Mouse (Mus musculus): ENCODE measurements around the gene H2afy. TPM values are rescaled to one million over a fixed set of nuclear protein-coding genes. Genes with fewer than 3 reads are reported as not detected.

Gene H2afy
- polyA plus RNA-seq, 1 experiment from 2014 or later, result 361 TPM

DNA sequence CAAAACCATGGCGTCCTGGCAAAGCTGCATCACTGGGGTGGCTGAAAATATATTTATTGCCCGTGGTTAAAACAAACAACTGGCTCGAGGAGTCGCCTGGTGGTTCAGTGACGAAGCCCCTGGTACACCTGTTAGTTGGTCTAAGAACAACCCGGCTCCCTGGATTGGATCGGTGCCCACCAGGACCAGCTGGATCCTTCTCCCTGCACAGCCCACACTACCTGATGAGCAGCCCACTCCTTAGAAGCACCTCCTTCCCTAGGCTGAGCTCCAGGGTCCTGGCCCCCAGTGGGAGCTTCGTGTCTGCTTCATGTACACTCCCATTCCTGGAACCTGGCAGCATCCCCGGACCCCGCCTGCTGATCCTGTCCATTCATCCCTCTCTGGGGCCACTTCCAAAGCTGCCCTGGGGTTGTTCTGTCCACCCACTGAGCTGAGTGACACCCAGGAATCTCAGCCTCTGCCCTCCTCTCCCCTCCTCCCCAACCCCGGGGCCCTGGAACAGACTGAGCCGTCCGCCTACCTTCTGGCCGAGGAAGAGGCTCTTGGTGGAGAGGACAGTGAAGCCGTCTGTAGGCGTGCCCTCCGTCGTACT is 40.5 kb downstream of the H2afy start:
- DNase-seq (ENCODE audit: low spot score) (no peak), ATAC-seq (replicated peaks; ENCODE audit: low FRiP score, low TSS enrichment, low read depth) (no peak; the same call in 1 of the 2 replicates)
- H3K36me3 ChIP-seq (ENCODE audit: control insufficient read depth, insufficient read depth, low read length), result peaks cover 68% of the 10 kb centered on the region
- no peak overlapping the region for H3K4me2 ChIP-seq (ENCODE audit: low read length)
- no peak overlapping the region for H3K27ac ChIP-seq (ENCODE audit: low read depth)
- no peaks in the 10 kb centered on the region for H3K9me3 ChIP-seq (ENCODE audit: control insufficient read depth, low read length)
- H3K9ac ChIP-seq (ENCODE audit: low read length), result no peak overlapping the region
- no peak overlapping the region for H3K4me3 ChIP-seq (ENCODE audit: low read depth, low read length)
- H3K4me1 ChIP-seq (replicated peaks; ENCODE audit: control insufficient read depth, insufficient read depth, low read length), result no peaks in the 10 kb centered on the region
- WGBS, result 82% methylated on average over 18 of the region's 18 CpGs
- no peaks in the 10 kb centered on the region for H3K27me3 ChIP-seq (replicated peaks; ENCODE audit: control insufficient read depth, insufficient read depth, low read length)

DNA sequence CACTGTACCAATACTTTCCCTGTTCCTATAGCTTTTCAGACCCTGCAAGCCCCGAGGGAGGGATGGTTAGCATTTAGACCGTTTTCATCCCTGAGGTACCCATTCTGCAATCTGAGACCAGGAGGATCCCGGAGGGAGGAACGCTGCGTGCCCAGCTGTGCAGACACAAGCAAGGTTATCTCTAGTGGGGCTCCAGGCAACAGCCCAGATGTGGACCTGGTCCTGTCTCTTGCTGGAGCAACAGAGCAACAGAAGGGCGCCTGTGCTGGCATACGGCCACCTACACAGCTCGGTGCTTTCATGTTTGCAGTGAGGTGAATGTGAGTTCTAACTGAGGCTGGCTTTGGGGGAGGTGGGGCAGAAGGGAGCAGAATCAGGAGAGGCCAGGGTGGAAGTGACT is 41.6 kb downstream of the H2afy start:
- 83% methylated on average over 8 of the region's 8 CpGs for WGBS
- ATAC-seq (replicated peaks; ENCODE audit: low FRiP score, low TSS enrichment, low read depth) (no peak), DNase-seq (ENCODE audit: low spot score) (no peak)
- Histone ChIP-seq H3K4me1 (replicated peaks; ENCODE audit: control insufficient read depth, insufficient read depth, low read length) (no peaks in the 10 kb centered on the region), H3K9me3 (ENCODE audit: control insufficient read depth, low read length) (no peaks in the 10 kb centered on the region), H3K36me3 (ENCODE audit: control insufficient read depth, insufficient read depth, low read length) (peaks cover 69% of the 10 kb centered on the region), H3K4me3 (ENCODE audit: low read depth, low read length) (no peak overlapping the region), H3K27ac (ENCODE audit: low read depth) (no peak overlapping the region), H3K27me3 (replicated peaks; ENCODE audit: control insufficient read depth, insufficient read depth, low read length) (no peaks in the 10 kb centered on the region), H3K4me2 (ENCODE audit: low read length) (no peak overlapping the region), H3K9ac (ENCODE audit: low read length) (no peak overlapping the region)

DNA sequence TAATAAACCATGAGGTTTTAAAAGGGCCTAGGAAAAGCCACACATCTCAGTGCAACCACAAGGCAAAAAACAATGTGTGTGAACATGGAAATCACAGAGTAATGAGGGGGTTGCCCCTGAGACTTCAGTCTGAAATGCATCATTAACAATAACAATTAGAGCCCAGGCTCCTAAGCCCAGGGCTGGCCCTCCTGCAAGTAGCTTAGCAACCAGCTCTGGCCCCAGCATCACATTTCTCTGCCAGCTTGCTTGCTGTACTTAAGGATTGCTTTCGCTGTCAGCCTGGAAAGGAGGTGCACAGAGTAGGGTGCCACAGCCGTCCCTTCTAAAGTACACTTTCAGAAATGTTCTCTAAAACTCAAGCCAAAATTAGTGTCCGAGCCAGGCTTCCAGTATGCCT is 42.5 kb downstream of the H2afy start:
- Histone ChIP-seq H3K27ac (ENCODE audit: low read depth) (no peak overlapping the region), H3K4me3 (ENCODE audit: low read depth, low read length) (no peak overlapping the region), H3K9ac (ENCODE audit: low read length) (no peak overlapping the region), H3K4me2 (ENCODE audit: low read length) (no peak overlapping the region), H3K9me3 (ENCODE audit: control insufficient read depth, low read length) (no peaks in the 10 kb centered on the region), H3K27me3 (replicated peaks; ENCODE audit: control insufficient read depth, insufficient read depth, low read length) (no peaks in the 10 kb centered on the region), H3K4me1 (replicated peaks; ENCODE audit: control insufficient read depth, insufficient read depth, low read length) (no peaks in the 10 kb centered on the region), H3K36me3 (ENCODE audit: control insufficient read depth, insufficient read depth, low read length) (peaks cover 77% of the 10 kb centered on the region)
- WGBS, result 74% methylated on average over 3 of the region's 3 CpGs
- no peak for ATAC-seq (replicated peaks; ENCODE audit: low FRiP score, low TSS enrichment, low read depth)
- no peak for DNase-seq (ENCODE audit: low spot score)

DNA sequence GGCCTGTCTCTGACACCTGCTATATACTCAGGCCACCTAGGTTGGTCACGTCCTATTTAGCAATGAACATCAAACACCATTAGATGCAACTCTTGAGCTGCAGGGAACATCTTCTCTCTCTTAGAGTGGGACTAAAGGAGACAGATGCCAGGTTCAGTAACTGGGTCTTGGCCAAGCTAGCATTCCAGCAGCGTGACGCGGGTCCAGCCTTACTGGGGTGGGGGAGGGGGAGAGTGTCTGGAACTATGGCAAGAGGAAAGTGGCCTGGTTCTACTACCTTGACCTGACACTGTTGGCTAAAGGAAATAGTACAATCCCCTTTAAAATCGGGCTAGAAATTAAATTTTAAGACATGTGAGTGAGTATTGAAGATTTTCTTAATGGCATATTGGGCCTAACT is 43.6 kb downstream of the H2afy start:
- 80% methylated on average over 5 of the region's 5 CpGs for WGBS
- peaks cover 83% of the 10 kb centered on the region for H3K36me3 ChIP-seq (ENCODE audit: control insufficient read depth, insufficient read depth, low read length)
- H3K9ac ChIP-seq (ENCODE audit: low read length), result no peak overlapping the region
- no peak for DNase-seq (ENCODE audit: low spot score)
- H3K27ac ChIP-seq (ENCODE audit: low read depth), result no peak overlapping the region
- no peaks in the 10 kb centered on the region for H3K27me3 ChIP-seq (replicated peaks; ENCODE audit: control insufficient read depth, insufficient read depth, low read length)
- H3K9me3 ChIP-seq (ENCODE audit: control insufficient read depth, low read length), result no peaks in the 10 kb centered on the region
- no peaks in the 10 kb centered on the region for H3K4me1 ChIP-seq (replicated peaks; ENCODE audit: control insufficient read depth, insufficient read depth, low read length)
- ATAC-seq (replicated peaks; ENCODE audit: low FRiP score, low TSS enrichment, low read depth), result no peak
- H3K4me3 ChIP-seq (ENCODE audit: low read depth, low read length), result no peak overlapping the region
- H3K4me2 ChIP-seq (ENCODE audit: low read length), result no peak overlapping the region

DNA sequence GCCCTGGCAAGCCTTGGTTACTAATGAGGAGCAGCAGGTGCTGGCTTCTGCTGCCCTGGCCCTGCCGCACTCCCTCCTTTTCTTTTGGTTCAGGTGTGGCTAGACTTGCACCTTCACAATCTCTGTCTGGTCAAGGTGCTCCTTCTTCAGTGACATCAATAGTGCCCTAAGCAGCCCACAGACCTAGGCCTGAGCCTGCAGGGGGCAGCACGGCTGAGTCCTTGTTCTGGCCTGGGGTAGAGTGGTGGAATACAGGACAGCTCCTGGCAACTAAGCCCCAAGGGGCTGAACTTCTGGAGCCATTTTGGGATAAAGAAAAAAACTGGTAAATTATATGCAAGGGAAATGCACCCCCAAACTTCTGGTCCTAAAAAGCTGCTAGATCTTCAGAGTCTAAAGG is 45.6 kb downstream of the H2afy start:
- Histone ChIP-seq H3K27me3 (replicated peaks; ENCODE audit: control insufficient read depth, insufficient read depth, low read length) (no peaks in the 10 kb centered on the region), H3K4me1 (replicated peaks; ENCODE audit: control insufficient read depth, insufficient read depth, low read length) (no peaks in the 10 kb centered on the region), H3K9me3 (ENCODE audit: control insufficient read depth, low read length) (no peaks in the 10 kb centered on the region), H3K36me3 (ENCODE audit: control insufficient read depth, insufficient read depth, low read length) (peaks cover 86% of the 10 kb centered on the region), H3K9ac (ENCODE audit: low read length) (no peak overlapping the region), H3K27ac (ENCODE audit: low read depth) (no peak overlapping the region), H3K4me3 (ENCODE audit: low read depth, low read length) (no peak overlapping the region), H3K4me2 (ENCODE audit: low read length) (no peak overlapping the region)
- ATAC-seq (replicated peaks; ENCODE audit: low FRiP score, low TSS enrichment, low read depth) (no peak), DNase-seq (ENCODE audit: low spot score) (no peak)
- WGBS, result 94% methylated on average over 2 of the region's 2 CpGs

DNA sequence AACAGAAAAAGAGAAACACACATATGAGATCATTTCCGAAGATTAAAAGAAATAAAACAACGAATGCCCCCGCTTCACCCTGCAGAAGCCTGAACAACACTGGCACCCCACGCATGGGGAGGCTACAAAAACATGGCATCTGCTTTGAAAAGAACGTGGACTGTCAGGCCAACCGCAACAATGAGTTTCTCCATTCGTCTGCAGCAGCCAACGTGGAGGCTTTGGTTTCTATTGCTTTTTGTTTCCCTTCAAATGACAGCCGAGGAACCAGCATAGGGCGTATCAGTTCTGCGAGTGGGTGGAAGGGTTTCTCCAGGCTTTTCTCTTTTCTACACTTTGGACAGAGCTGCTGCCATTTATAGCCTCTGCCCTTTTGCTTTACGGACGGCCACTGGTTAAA is 47.6 kb downstream of the H2afy start:
- no peaks in the 10 kb centered on the region for H3K4me1 ChIP-seq (replicated peaks; ENCODE audit: control insufficient read depth, insufficient read depth, low read length)
- WGBS, result 87% methylated on average over 13 of the region's 13 CpGs
- H3K4me3 ChIP-seq (ENCODE audit: low read depth, low read length), result no peak overlapping the region
- no peaks in the 10 kb centered on the region for H3K27me3 ChIP-seq (replicated peaks; ENCODE audit: control insufficient read depth, insufficient read depth, low read length)
- H3K9me3 ChIP-seq (ENCODE audit: control insufficient read depth, low read length), result no peaks in the 10 kb centered on the region
- H3K4me2 ChIP-seq (ENCODE audit: low read length), result no peak overlapping the region
- ATAC-seq (replicated peaks; ENCODE audit: low FRiP score, low TSS enrichment, low read depth) (no peak), DNase-seq (ENCODE audit: low spot score) (no peak)
- H3K36me3 ChIP-seq (ENCODE audit: control insufficient read depth, insufficient read depth, low read length), result peaks cover 87% of the 10 kb centered on the region
- no peak overlapping the region for H3K27ac ChIP-seq (ENCODE audit: low read depth)
- H3K9ac ChIP-seq (ENCODE audit: low read length), result no peak overlapping the region

DNA sequence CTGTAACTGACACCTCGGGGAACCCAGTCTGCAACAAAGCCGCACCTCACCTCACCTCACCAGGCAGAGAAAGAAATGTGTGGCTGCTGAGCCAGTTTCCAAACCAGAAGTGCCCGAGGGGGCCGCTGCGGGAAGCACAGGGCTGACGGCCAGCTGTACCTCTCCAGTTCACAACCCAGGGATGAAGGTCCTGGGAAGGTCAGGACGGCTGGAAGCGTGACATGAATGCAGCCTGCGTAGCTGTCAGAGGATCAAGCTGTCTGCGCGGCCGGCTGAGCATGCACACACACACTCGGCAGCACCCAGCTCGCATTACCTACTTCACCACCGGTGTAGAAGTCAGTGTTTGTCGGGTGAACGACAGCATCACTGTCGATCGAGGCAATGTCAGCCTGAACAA is 48.2 kb downstream of the H2afy start:
- Histone ChIP-seq H3K36me3 (ENCODE audit: control insufficient read depth, insufficient read depth, low read length) (peaks cover 93% of the 10 kb centered on the region), H3K27ac (ENCODE audit: low read depth) (no peak overlapping the region), H3K4me2 (ENCODE audit: low read length) (no peak overlapping the region), H3K9me3 (ENCODE audit: control insufficient read depth, low read length) (no peaks in the 10 kb centered on the region), H3K4me3 (ENCODE audit: low read depth, low read length) (no peak overlapping the region), H3K4me1 (replicated peaks; ENCODE audit: control insufficient read depth, insufficient read depth, low read length) (no peaks in the 10 kb centered on the region), H3K27me3 (replicated peaks; ENCODE audit: control insufficient read depth, insufficient read depth, low read length) (no peaks in the 10 kb centered on the region), H3K9ac (ENCODE audit: low read length) (no peak overlapping the region)
- DNase-seq (ENCODE audit: low spot score) (no peak), ATAC-seq (replicated peaks; ENCODE audit: low FRiP score, low TSS enrichment, low read depth) (no peak)
- WGBS, result 85% methylated on average over 19 of the region's 19 CpGs

DNA sequence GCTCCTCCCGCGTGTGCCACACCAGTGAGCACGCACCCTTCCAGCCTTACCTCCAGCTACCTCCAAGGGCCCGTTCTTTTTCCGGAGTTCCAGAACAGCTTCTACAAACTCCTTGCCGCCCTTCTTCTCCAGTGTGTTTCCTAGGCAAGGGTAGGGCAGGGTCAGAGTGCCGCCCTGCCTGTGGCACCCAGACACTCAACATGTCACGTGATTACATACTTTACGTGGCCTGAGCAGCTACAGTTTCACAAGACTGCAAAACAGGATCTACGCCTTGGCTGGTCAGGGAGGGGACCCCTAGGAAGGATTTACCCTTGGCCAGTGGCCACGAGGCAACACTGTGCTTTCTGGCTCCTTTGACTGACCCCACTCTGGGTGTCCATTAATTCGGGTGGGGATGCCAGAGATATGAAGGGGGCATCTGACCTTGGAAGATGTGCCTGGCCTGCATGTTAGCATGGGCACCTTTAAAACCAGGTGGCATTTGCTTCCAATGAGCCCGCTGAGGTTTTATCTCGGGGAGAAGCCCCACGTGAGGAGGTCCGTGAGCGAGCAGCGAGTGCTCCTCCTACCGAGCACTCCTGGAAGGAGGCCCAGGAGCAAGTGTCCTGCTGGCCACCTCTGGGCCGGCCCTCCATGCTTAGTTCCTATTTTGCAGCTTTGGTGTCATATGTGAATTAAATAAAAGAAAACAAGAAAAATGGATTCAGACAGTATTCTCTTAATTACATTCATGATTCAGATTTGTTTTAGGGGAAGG is 51.8 kb downstream of the H2afy start:
- H3K9me3 ChIP-seq (ENCODE audit: control insufficient read depth, low read length), result no peaks in the 10 kb centered on the region
- H3K4me1 ChIP-seq (replicated peaks; ENCODE audit: control insufficient read depth, insufficient read depth, low read length), result no peaks in the 10 kb centered on the region
- WGBS, result 90% methylated on average over 20 of the region's 20 CpGs
- no peak overlapping the region for H3K9ac ChIP-seq (ENCODE audit: low read length)
- H3K27me3 ChIP-seq (replicated peaks; ENCODE audit: control insufficient read depth, insufficient read depth, low read length), result no peaks in the 10 kb centered on the region
- H3K4me2 ChIP-seq (ENCODE audit: low read length), result no peak overlapping the region
- peaks cover 98% of the 10 kb centered on the region for H3K36me3 ChIP-seq (ENCODE audit: control insufficient read depth, insufficient read depth, low read length)
- H3K4me3 ChIP-seq (ENCODE audit: low read depth, low read length), result no peak overlapping the region
- no peak overlapping the region for H3K27ac ChIP-seq (ENCODE audit: low read depth)
- ATAC-seq (replicated peaks; ENCODE audit: low FRiP score, low TSS enrichment, low read depth) (no peak), DNase-seq (ENCODE audit: low spot score) (no peak)

DNA sequence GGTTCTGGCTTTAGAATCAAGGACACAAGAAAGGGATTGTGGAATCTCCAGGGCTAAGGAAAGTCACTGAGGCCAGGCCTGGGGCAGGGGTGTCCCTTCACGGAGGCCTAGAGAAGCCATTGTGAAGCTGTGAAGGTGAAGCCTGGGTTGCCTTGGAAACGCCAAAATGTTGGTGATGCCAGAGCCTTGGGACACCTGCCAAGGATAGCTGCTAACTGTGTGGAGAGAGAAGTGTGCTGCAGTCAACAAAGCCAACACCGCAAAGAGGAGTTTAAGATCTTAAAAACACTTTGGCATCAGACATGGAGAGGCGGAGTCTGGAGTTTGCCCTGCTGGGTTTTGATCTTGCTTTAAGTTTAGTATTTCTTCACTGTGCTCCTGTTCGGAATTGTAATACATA is 54.5 kb downstream of the H2afy start:
- no peak for DNase-seq (ENCODE audit: low spot score)
- no peak for ATAC-seq (replicated peaks; ENCODE audit: low FRiP score, low TSS enrichment, low read depth)
- Histone ChIP-seq H3K9ac (ENCODE audit: low read length) (no peak overlapping the region), H3K4me3 (ENCODE audit: low read depth, low read length) (no peak overlapping the region), H3K27ac (ENCODE audit: low read depth) (no peak overlapping the region), H3K4me1 (replicated peaks; ENCODE audit: control insufficient read depth, insufficient read depth, low read length) (0 out of 2 replicates have a peak, but pooled peaks cover 3% of the 10 kb centered on the region), H3K27me3 (replicated peaks; ENCODE audit: control insufficient read depth, insufficient read depth, low read length) (no peaks in the 10 kb centered on the region), H3K36me3 (ENCODE audit: control insufficient read depth, insufficient read depth, low read length) (peaks cover 99% of the 10 kb centered on the region), H3K9me3 (ENCODE audit: control insufficient read depth, low read length) (no peaks in the 10 kb centered on the region), H3K4me2 (ENCODE audit: low read length) (no peak overlapping the region)
- WGBS, result 88% methylated on average over 5 of the region's 5 CpGs

Measured in intestine, embryonic 14.5 days (tissue).